Mouse (Mus musculus): ENCODE results near the gene Sf3b3. TPM values are rescaled to one million over a fixed set of nuclear protein-coding genes. Genes with fewer than 3 reads are reported as not detected.
"Not testable (repeated sequence)": the region's sequence is repeated elsewhere in the genome, so short reads cannot be mapped to it uniquely, and the experiment has no call there.

Gene Sf3b3
- polyA plus RNA-seq, 1 experiment: 78.5 TPM

DNA sequence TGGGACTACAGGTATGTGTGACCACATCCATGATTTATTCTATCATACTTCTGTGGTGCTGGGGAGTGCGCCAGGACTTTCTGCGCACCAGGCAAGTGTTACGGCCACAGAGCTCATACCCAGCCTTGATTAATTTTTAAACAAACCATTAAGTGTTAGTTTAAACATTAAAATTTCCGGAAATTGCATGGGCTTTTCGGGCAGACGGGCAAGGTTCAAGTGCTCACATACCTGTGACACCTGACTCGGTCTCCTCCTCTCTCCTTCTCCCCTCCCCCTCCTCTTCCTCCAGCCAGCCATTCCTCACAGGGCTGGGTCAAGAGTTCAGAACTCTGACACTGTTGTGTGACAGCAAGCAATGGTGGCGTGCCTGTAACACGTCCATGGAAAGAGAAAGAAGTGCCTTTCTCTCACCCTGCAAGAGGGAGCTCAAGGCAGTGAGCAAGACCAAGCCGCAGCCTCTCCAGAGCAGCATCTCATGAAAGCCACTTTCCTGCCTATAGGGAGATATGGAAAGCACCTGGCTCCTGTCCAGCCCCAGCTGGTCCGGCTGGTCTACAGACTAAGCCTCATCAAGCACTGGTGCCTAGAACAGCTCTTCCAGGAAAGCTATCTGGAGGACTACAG lies 53.9 kb downstream of the Sf3b3 start:
- Histone ChIP-seq H3K27me3 (ENCODE audit: control insufficient read depth, insufficient read depth, low read length) (no peaks in the 10 kb centered on the region), H3K36me3 (ENCODE audit: control insufficient read depth, insufficient read depth, low read length) (no peaks in the 10 kb centered on the region), H3K4me1 (replicated peaks; ENCODE audit: control insufficient read depth, insufficient read depth, low read length) (0 out of 2 replicates have a peak, but pooled peaks cover 5% of the 10 kb centered on the region), H3K4me3 (ENCODE audit: control insufficient read depth, insufficient read depth, low read length) (no peak overlapping the region), H3K27ac (ENCODE audit: control insufficient read depth, insufficient read depth, low read length) (no peak overlapping the region)
- WGBS: 72% methylated on average over 11 of the region's 11 CpGs
- no peak for TF ChIP-seq POLR2A (IDR thresholded peaks at IDR 0.05; ENCODE audit: control insufficient read depth, extremely low read depth, insufficient read depth, low read length, poor library complexity)
- DNase-seq: no peak

- Histone ChIP-seq H3K36me3 (ENCODE audit: control insufficient read depth, insufficient read depth, low read length) (no peaks in the 10 kb centered on the region), H3K4me1 (replicated peaks; ENCODE audit: control insufficient read depth, insufficient read depth, low read length) (0 out of 2 replicates have a peak, but pooled peaks cover 5% of the 10 kb centered on the region), H3K27me3 (ENCODE audit: control insufficient read depth, insufficient read depth, low read length) (no peaks in the 10 kb centered on the region), H3K27ac (ENCODE audit: control insufficient read depth, insufficient read depth, low read length) (no peak overlapping the region), H3K4me3 (ENCODE audit: control insufficient read depth, insufficient read depth, low read length) (no peak overlapping the region)
- TF ChIP-seq POLR2A (IDR thresholded peaks at IDR 0.05; ENCODE audit: control insufficient read depth, extremely low read depth, insufficient read depth, low read length, poor library complexity) (no peak), CTCF (IDR thresholded peaks at IDR 0.05; ENCODE audit: borderline replicate concordance, control insufficient read depth, extremely low read depth, insufficient read depth, low read length, poor library complexity) (no peak)
- DNase-seq: no peak
- WGBS: 85% methylated on average over 10 of the region's 10 CpGs
Observed at GRCm38 (mm10) chr8:110791164-110791563, 55.4 kb downstream of the Sf3b3 start.

GRCm38 (mm10) chr8:110790270-110790669 lies 56.3 kb downstream of the Sf3b3 start:
- no peak for DNase-seq
- no peak overlapping the region for H3K27ac ChIP-seq (ENCODE audit: control insufficient read depth, insufficient read depth, low read length)
- TF ChIP-seq POLR2A (IDR thresholded peaks at IDR 0.05; ENCODE audit: control insufficient read depth, extremely low read depth, insufficient read depth, low read length, poor library complexity): no peak
- no peak for TF ChIP-seq CTCF (IDR thresholded peaks at IDR 0.05; ENCODE audit: borderline replicate concordance, control insufficient read depth, extremely low read depth, insufficient read depth, low read length, poor library complexity)
- H3K4me3 ChIP-seq (ENCODE audit: control insufficient read depth, insufficient read depth, low read length): no peak overlapping the region
- no peaks in the 10 kb centered on the region for H3K36me3 ChIP-seq (ENCODE audit: control insufficient read depth, insufficient read depth, low read length)
- 0 out of 2 replicates have a peak, but pooled peaks cover 5% of the 10 kb centered on the region for H3K4me1 ChIP-seq (replicated peaks; ENCODE audit: control insufficient read depth, insufficient read depth, low read length)
- 65% methylated on average over 6 of the region's 6 CpGs for WGBS
- no peaks in the 10 kb centered on the region for H3K27me3 ChIP-seq (ENCODE audit: control insufficient read depth, insufficient read depth, low read length)

DNA sequence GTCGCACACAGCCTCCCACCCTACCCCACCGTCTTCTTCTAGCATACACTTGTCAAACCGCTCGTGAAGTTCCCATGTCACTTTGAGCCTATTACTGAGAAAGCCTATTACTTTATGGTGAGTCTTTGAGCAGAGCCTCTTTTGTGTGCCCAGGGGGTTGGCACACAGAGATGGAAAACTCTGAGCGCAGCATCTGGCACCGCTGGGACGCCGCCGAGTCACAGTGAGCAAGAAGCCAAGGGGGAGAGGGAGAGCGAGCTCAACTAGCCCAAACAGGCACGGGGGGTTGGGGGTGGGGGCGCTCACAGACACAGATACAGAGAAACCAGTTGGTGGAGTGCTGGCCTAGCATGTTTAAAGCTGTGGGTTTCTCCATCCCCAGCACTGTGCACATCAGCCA lies 57.0 kb downstream of the Sf3b3 start:
- Histone ChIP-seq H3K4me3 (ENCODE audit: control insufficient read depth, insufficient read depth, low read length) (no peak overlapping the region), H3K27me3 (ENCODE audit: control insufficient read depth, insufficient read depth, low read length) (no peaks in the 10 kb centered on the region), H3K27ac (ENCODE audit: control insufficient read depth, insufficient read depth, low read length) (no peak overlapping the region), H3K4me1 (replicated peaks; ENCODE audit: control insufficient read depth, insufficient read depth, low read length) (0 out of 2 replicates have a peak, but pooled peaks cover 5% of the 10 kb centered on the region), H3K36me3 (ENCODE audit: control insufficient read depth, insufficient read depth, low read length) (no peaks in the 10 kb centered on the region)
- WGBS: 78% methylated on average over 12 of the region's 12 CpGs
- DNase-seq: no peak
- TF ChIP-seq POLR2A (IDR thresholded peaks at IDR 0.05; ENCODE audit: control insufficient read depth, extremely low read depth, insufficient read depth, low read length, poor library complexity): no peak

- DNase-seq: no peak
- Histone ChIP-seq H3K27ac (ENCODE audit: control insufficient read depth, insufficient read depth, low read length) (no peak overlapping the region), H3K36me3 (ENCODE audit: control insufficient read depth, insufficient read depth, low read length) (no peaks in the 10 kb centered on the region), H3K27me3 (ENCODE audit: control insufficient read depth, insufficient read depth, low read length) (no peaks in the 10 kb centered on the region), H3K4me3 (ENCODE audit: control insufficient read depth, insufficient read depth, low read length) (no peak overlapping the region), H3K4me1 (replicated peaks; ENCODE audit: control insufficient read depth, insufficient read depth, low read length) (0 out of 2 replicates have a peak, but pooled peaks cover 5% of the 10 kb centered on the region)
- WGBS: 76% methylated on average over 12 of the region's 12 CpGs
- TF ChIP-seq CTCF (IDR thresholded peaks at IDR 0.05; ENCODE audit: borderline replicate concordance, control insufficient read depth, extremely low read depth, insufficient read depth, low read length, poor library complexity) (no peak), POLR2A (IDR thresholded peaks at IDR 0.05; ENCODE audit: control insufficient read depth, extremely low read depth, insufficient read depth, low read length, poor library complexity) (no peak)
Observed at GRCm38 (mm10) chr8:110788981-110789380, 57.6 kb downstream of the Sf3b3 start.

DNA sequence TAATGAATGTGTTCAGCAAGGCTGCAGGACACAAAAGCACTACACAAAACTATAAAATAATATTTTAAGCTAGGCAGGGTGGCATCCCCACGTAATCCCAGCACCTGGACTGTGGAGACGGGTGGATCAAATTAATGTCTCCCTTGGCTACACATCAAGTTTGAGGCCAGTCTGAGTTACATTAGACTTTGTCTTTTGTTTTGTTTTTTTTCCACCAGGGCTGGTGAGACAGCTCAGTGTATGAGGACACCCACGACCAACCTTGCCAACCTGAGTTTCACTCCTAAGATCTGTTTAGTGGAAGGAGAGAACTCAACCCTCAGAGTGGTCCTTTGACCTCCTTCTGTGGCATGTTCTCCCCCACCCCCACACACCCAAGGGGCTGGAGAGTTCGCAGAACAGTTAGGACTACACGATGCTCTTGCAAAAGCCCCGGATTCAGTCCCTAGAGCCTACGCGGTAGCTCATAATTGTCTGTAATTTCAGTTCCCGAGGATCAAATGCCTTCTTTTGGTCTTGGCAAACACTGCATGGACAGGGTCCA lies 59.1 kb downstream of the Sf3b3 start:
- Histone ChIP-seq H3K4me1 (replicated peaks; ENCODE audit: control insufficient read depth, insufficient read depth, low read length) (0 out of 2 replicates have a peak, but pooled peaks cover 2% of the 10 kb centered on the region), H3K27ac (ENCODE audit: control insufficient read depth, insufficient read depth, low read length) (no peak overlapping the region), H3K36me3 (ENCODE audit: control insufficient read depth, insufficient read depth, low read length) (no peaks in the 10 kb centered on the region), H3K27me3 (ENCODE audit: control insufficient read depth, insufficient read depth, low read length) (no peaks in the 10 kb centered on the region), H3K4me3 (ENCODE audit: control insufficient read depth, insufficient read depth, low read length) (no peak overlapping the region)
- TF ChIP-seq POLR2A (IDR thresholded peaks at IDR 0.05; ENCODE audit: control insufficient read depth, extremely low read depth, insufficient read depth, low read length, poor library complexity) (no peak), CTCF (IDR thresholded peaks at IDR 0.05; ENCODE audit: borderline replicate concordance, control insufficient read depth, extremely low read depth, insufficient read depth, low read length, poor library complexity) (no peak)
- DNase-seq: no peak
- 93% methylated on average over 9 of the region's 9 CpGs for WGBS

- WGBS: 71% methylated on average over 8 of the region's 8 CpGs
- Histone ChIP-seq H3K4me1 (replicated peaks; ENCODE audit: control insufficient read depth, insufficient read depth, low read length) (0 out of 2 replicates have a peak, but pooled peaks cover 2% of the 10 kb centered on the region), H3K36me3 (ENCODE audit: control insufficient read depth, insufficient read depth, low read length) (no peaks in the 10 kb centered on the region), H3K27me3 (ENCODE audit: control insufficient read depth, insufficient read depth, low read length) (no peaks in the 10 kb centered on the region), H3K4me3 (ENCODE audit: control insufficient read depth, insufficient read depth, low read length) (no peak overlapping the region), H3K27ac (ENCODE audit: control insufficient read depth, insufficient read depth, low read length) (no peak overlapping the region)
- TF ChIP-seq POLR2A (IDR thresholded peaks at IDR 0.05; ENCODE audit: control insufficient read depth, extremely low read depth, insufficient read depth, low read length, poor library complexity) (no peak), CTCF (IDR thresholded peaks at IDR 0.05; ENCODE audit: borderline replicate concordance, control insufficient read depth, extremely low read depth, insufficient read depth, low read length, poor library complexity) (no peak)
- no peak for DNase-seq
Observed at GRCm38 (mm10) chr8:110786934-110787333, 59.7 kb downstream of the Sf3b3 start.

DNA sequence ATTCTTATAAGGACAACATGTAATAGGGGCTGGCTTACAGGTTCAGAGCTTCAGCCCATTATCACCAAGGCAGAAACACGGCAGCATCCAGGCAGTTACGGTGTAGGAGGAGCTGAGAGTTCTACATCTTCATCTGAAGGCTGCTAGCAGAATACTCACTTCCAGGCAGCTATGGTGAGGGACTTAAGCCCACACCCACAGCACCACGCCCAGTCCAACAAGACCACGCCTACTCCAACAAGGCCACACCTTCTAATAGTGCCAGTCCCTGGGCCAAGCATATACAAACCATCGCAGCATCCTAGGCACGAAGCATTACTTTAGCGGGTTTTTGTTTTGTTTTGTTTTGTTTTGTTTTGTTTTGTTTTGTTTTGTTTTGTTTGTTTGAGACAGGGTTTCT lies 60.1 kb downstream of the Sf3b3 start:
- H3K4me3 ChIP-seq (ENCODE audit: control insufficient read depth, insufficient read depth, low read length); H3K27me3 ChIP-seq (ENCODE audit: control insufficient read depth, insufficient read depth, low read length); H3K27ac ChIP-seq (ENCODE audit: control insufficient read depth, insufficient read depth, low read length); H3K36me3 ChIP-seq (ENCODE audit: control insufficient read depth, insufficient read depth, low read length); H3K4me1 ChIP-seq (replicated peaks; ENCODE audit: control insufficient read depth, insufficient read depth, low read length); DNase-seq: not testable (repeated sequence)
- 92% methylated on average over 7 of the region's 7 CpGs for WGBS
